Mouse (Mus musculus): ENCODE measurements at regions not wholly inside any gene's neighbourhood (a gene's known extent, or its start where the extent isn't known, plus 50 kb on each side); places are given as distances from the start of the nearest gene placed in this dataset.

DNA sequence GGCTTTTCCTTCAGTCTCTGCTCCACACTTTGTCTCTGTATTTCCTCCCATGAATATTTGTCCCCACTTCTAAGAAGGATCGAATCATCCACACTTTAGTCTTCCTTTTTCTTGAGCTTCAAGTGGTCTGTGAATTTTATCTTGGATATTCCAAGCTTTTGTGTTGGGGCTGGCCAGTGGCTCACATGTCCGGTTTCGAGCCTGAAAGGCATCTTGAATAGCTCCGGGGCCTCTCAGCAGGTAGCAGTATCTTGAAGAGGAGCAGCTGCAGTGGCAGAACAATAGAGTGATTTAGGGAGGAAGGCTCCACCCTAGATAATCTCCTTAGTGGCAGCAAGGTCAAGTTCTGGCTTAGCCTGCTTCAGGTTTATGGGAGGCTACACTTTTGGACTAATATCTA is 113.0 kb upstream of the Mettl21e start:
- in situ Hi-C loops (cut with MboI, MseI) = loop anchor here (10.0 kb wide), 1 partner anchor 1327 kb away; no protein-coding TSS in a partner anchor

GRCm38 (mm10) chr1:44325483-44325882 is 106.7 kb upstream of the Mettl21e start:
- in situ Hi-C loops (cut with MboI, MseI) = no loop called here

All from T-helper 2 cell (primary cell).